Mouse (Mus musculus) kidney, adult 18-20 months (tissue): ENCODE data around the gene Atxn1.

Source experiments
- DNase-seq: peaks from one replicate; pipeline ENCODE4 v3.0.0; 2021

Atxn1 gene

DNA sequence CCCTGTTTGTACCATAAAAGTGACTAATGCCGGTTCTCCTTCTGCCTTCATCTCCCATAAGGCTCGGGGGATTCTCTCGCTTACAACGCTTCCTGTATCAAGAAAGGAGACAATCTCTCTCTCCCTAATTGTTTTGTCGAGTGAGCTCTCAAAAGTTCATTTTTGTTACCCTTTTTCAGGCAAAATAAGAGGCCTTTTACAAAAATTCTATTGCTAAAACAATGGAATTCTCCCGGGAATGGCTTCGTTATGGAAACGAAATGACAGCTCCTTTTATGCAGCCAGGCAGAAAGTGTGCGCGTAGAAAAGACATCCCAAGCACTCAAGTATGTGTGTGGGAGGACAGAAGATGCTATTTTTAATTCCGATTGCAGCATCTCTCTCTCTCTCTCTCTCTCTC lies 255.4 kb downstream of the Atxn1 start:
- no peak for DNase-seq

- DNase-seq: no peak
These were observed 263.5 kb downstream of the Atxn1 start for GRCm38 (mm10) chr13:45701296-45701790.

DNA sequence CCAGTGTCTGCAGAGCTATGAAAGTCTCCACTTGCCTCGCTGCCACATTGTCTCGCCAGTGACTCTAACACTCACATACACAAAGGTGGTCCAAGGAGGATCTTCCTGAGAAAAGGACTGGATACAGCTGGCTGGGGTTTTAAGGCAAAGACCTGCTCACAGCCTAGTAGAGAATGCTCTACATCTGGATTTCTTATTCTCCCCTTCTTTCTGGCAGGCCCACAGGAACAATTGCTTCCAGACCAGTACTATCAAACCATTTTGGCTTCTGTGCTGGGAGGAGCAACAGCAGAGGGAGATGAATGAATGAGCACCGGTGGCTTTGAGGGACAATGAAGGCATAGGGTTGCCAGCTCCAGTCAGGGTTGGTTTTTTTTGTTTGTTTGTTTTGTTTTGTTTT lies 265.8 kb downstream of the Atxn1 start:
- no peak for DNase-seq

- DNase-seq: no peak
These were observed 268.8 kb downstream of the Atxn1 start for GRCm38 (mm10) chr13:45696009-45696408.

GRCm38 (mm10) chr13:45694921-45695437 lies 269.8 kb downstream of the Atxn1 start:
- DNase-seq: peak; percentile 23

GRCm38 (mm10) chr13:45693953-45694352 lies 270.9 kb downstream of the Atxn1 start:
- no peak for DNase-seq

DNA sequence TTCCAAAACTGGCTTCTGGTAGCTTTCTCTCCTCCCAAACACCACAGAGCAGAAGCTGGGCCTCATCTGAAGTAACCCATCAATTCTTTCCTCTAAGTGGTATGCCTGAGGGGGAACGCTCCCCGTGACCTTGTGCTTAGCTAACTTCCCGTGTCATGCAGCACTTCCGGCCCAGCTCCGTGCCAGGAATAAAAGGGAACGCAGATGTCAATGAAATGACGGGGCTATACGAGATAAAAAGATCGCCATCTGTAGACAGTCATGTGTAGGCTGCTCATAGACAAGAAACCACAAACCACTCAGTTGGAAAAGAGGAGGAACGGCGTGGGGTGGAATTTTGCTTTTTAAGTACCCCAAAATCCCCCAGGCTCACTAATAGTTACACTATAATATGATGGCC lies 271.3 kb downstream of the Atxn1 start:
- peak; percentile 26 for DNase-seq

- DNase-seq: no peak
These were observed 271.7 kb downstream of the Atxn1 start for GRCm38 (mm10) chr13:45693126-45693525.

- DNase-seq: peak; percentile 40
These were observed 272.4 kb downstream of the Atxn1 start for GRCm38 (mm10) chr13:45692440-45692839.

DNA sequence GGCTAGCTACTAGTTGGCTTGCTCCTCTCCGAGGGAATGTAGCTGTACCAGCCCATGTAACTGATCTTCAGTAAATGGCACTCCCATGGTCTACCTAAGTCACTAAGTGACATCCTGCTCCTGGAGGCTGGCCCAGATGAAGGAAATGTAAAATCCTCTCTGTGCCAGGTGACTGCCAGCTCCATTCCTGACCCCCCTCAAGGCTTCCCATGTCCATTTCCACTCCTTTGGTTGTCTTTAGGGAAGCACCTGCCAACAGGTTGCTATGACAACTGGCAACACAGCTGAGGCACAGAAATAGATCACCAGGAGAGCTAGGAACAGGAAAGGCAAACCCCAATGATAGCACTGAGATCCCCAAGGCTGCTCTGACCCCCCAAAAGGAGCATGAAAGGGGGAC lies 274.4 kb downstream of the Atxn1 start:
- DNase-seq: no peak

DNA sequence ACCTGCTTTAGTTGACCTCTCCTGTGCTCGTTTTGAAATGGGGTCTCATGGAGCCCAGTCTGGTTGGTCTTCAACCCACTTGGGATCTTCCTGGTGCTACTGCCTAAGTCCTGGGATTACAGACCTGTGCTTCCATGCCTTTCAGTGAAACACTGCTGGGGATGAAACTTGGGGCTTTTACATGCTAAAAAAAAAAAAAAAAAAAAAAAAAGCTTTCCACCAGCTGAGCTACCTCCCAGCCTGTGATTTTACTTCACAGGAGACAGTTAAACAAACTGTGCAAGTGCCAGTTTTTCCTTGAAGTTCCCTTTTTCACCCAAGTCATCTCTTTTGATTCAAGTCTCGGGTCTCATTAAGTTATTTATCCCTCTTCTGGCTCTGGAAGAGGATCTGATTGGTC lies 275.9 kb downstream of the Atxn1 start:
- no peak for DNase-seq

- no peak for DNase-seq
These were observed 277.2 kb downstream of the Atxn1 start for GRCm38 (mm10) chr13:45687581-45687980.

- no peak for DNase-seq
These were observed 278.6 kb downstream of the Atxn1 start for GRCm38 (mm10) chr13:45686309-45686582.

DNA sequence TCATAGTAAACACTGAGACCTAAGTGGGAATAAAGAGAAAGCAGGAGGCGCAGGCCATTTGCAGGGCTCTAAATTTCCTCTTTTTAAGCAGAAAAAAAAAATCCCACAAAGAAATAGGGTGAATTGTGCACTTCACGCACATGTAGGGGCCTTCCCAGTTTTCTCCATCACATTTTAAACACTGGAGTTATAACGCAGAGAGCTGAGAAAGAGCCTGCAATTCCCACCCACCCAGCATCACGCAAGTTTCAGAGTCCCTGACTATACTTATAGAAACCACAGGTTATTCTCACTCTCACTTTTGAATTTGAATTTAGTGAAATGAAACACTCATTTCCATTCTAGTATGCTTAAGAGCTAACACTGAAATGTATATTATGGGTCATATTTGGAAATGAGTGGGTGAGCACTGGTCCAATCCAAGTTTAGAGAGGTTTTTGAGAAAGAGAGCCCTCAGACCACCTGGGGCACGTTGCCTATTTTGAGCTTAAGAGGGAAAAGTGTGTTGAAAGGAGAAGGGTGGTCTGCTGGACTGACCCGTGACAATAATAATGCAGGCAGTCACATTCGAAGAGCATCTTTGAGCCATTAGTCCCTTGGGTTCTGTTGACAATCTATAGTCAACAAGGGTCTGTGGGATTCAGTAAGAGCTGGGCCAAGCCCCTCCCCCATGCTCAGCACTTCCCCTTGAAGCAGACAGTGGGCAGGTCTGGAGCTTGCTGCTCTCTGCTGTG lies 279.1 kb downstream of the Atxn1 start:
- DNase-seq: no peak

DNA sequence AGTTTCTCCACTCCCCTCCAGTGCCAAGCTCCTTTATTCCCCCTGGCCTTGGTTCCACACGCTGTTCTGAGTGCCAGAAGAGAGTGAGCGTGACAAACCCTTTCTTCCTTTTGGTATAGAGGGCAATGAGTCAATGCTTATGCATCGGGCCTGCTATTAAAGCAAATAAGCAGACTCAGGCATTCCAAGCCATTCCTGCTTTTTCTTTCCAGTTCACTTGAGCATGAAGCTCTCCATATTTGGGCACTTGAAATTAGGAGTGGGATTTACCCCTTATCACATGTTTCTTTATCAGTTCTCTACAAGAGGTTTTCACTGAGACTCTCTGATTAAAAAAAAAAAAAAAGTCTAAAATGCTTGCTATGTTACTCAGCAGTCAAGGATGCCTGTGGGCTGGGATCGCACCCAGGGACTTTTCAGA lies 279.9 kb downstream of the Atxn1 start:
- DNase-seq: no peak

- no peak for DNase-seq
These were observed 280.8 kb downstream of the Atxn1 start for GRCm38 (mm10) chr13:45683991-45684390.

- DNase-seq: no peak
These were observed 283.6 kb downstream of the Atxn1 start for GRCm38 (mm10) chr13:45681196-45681595.

DNA sequence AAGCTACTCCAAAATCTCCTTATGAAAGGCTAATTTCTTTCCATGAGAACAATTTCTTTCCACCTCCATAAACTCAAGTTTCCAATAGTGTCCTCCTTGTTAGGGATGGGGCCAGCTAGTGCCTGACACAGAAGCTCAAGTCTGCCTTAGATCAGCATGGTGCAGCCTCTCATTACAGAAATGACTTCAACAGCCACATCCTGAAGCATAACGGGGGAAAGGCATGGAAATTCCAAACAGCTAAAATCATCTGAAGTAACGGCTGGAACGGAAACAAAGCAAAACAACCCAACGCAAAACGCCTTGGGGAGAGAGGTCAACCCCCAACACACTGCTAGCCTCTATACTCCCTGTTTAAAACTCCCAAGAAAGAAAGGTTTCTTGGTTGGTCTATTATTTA lies 284.2 kb downstream of the Atxn1 start:
- DNase-seq: no peak

- no peak for DNase-seq
These were observed 285.7 kb downstream of the Atxn1 start for GRCm38 (mm10) chr13:45679096-45679495.

DNA sequence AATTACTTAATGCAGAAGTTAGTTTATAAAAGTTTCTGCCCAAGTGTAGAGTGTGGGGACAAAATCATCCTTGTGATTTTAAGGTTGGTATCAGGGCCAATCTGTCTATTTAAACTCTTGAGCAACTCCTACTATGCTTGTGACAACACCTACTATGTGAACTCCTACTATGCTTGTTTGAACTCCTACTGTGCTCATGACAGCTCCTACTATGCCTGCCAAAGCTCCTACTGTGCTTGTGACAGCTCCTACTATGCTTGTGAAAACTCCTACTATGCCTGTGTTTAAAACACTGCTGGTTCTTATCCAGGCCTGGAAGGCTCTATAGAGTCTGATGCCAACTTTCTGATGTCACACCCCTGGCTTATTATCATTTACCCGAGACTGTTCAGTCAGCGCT lies 292.2 kb downstream of the Atxn1 start:
- no peak for DNase-seq

- DNase-seq: no peak
These were observed 294.8 kb downstream of the Atxn1 start for GRCm38 (mm10) chr13:45669969-45670368.

DNA sequence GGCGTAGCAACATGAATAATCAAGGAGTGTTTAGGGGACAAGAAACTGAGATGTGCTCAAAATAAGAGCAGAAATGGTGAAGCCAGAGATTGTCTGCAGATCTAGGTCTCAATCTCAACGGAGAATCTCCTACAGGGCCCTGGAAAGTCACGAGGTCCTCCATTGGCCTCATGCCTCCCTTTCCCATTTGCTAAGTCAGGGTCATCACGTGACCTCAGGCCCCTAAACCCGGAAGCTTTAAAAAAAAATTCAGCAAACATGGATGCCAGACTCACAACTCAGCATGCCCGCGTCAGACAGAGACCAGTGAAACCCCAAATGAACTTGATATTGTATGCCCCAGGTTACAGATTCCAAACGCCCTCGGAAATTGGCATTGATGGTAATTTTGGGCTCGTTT lies 302.0 kb downstream of the Atxn1 start:
- DNase-seq: no peak

GRCm38 (mm10) chr13:45662216-45662615 lies 302.6 kb downstream of the Atxn1 start:
- DNase-seq: no peak

GRCm38 (mm10) chr13:45661283-45662185 lies 303.3 kb downstream of the Atxn1 start:
- no peak for DNase-seq
